Mouse (Mus musculus): ENCODE measurements at regions not wholly inside any gene's neighbourhood (a gene's known extent, or its start where the extent isn't known, plus 50 kb on each side); places are given as distances from the start of the nearest gene placed in this dataset. TPM values are rescaled to one million over a fixed set of nuclear protein-coding genes. Genes with fewer than 3 reads are reported as not detected.

DNA sequence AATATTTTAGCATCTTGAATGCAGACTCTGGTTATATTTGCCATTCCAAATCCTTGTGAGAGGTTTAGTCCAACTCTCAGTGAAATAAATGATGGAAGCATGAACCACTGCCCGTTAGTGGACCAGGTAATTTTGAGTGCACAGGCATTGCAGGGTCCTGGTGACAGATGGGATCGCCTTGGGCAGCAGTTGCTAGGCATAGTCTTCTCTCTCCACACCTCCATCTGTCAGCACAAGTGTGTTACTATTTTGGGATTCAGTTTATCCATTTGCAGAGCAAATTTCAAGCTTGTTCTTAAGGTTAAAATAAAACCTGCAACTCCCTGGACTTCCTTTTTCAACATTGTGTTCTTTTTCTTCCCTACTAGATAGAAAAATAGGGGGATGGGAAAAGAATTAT, 97.4 kb upstream of the Sphkap start:
- H3K9me3 ChIP-seq (replicated peaks; ENCODE audit: control insufficient read depth, low read length) = no peaks in the 10 kb centered on the region
- H3K27ac ChIP-seq (ENCODE audit: low read depth) = no peak overlapping the region
- no peak overlapping the region for H3K4me3 ChIP-seq (ENCODE audit: low read depth, low read length)
- TF ChIP-seq CTCF (IDR thresholded peaks at IDR 0.05; ENCODE audit: low read depth) = no peak
- no peak for TF ChIP-seq EP300 (IDR thresholded peaks at IDR 0.05; ENCODE audit: low read depth)
- H3K36me3 ChIP-seq (replicated peaks; ENCODE audit: control insufficient read depth, insufficient read depth, low read length) = no peaks in the 10 kb centered on the region
- WGBS = 29% methylated on average over 2 of the region's 2 CpGs
- no peaks in the 10 kb centered on the region for H3K27me3 ChIP-seq (ENCODE audit: control insufficient read depth, insufficient read depth, low read length)
- H3K4me1 ChIP-seq (ENCODE audit: control insufficient read depth, insufficient read depth) = no peaks in the 10 kb centered on the region
- no peak overlapping the region for H3K4me2 ChIP-seq (ENCODE audit: low read depth, low read length)
- ATAC-seq (ENCODE audit: insufficient read depth, low read depth) (no peak), DNase-seq (ENCODE audit: low spot score) (peak; percentile 63)
- H3K9ac ChIP-seq (replicated peaks; ENCODE audit: low read depth, low read length) = no peak overlapping the region

DNA sequence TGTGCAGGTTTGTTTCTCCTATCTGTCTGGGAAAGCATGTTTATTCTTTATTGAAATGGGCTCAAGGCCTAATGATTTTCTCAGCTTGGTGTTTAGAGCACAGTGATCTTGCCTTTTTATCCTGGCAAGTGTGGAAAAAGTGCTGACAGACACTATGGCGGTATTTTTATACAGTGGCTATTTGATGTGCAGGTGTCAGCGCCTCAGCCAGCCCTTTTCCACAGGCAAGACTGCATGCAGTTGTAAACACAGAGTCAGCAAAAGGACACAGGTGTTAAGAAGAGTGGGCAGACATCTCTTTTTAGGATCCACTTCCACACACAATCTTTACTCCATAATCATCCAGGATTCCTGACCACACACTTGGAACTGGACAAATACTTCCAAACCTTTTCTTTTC, 88.9 kb upstream of the Sphkap start:
- Histone ChIP-seq H3K9me3 (replicated peaks; ENCODE audit: control insufficient read depth, low read length) (no peaks in the 10 kb centered on the region), H3K27ac (ENCODE audit: low read depth) (no peak overlapping the region), H3K4me3 (ENCODE audit: low read depth, low read length) (no peak overlapping the region), H3K27me3 (ENCODE audit: control insufficient read depth, insufficient read depth, low read length) (no peaks in the 10 kb centered on the region), H3K4me2 (ENCODE audit: low read depth, low read length) (no peak overlapping the region), H3K4me1 (ENCODE audit: control insufficient read depth, insufficient read depth) (no peaks in the 10 kb centered on the region; the same call in 1 of the 2 replicates), H3K36me3 (replicated peaks; ENCODE audit: control insufficient read depth, insufficient read depth, low read length) (no peaks in the 10 kb centered on the region), H3K9ac (replicated peaks; ENCODE audit: low read depth, low read length) (no peak overlapping the region)
- WGBS = 32% methylated on average over 2 of the region's 2 CpGs
- ATAC-seq (ENCODE audit: insufficient read depth, low read depth) = no peak
- no peak for TF ChIP-seq CTCF (IDR thresholded peaks at IDR 0.05; ENCODE audit: low read depth)
- TF ChIP-seq EP300 (IDR thresholded peaks at IDR 0.05; ENCODE audit: low read depth) = no peak
- no peak for DNase-seq (ENCODE audit: low spot score)

DNA sequence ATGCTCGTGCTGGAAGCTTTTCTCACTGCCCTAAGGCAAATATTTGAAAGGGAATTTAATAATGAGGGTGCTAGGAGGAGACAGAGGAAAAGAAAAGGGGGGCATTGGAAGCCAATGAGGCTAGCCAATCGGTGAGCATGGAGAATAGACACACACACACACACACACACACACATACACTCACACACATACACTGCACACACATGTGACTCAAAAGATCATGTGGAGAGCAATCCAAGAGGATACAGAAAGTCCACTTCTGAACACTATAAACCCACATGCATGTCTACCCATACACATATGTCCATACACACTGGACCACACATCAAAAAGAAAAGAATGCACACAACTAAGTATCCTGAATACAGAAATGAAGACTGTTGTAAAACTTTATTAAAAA, 88.4 kb upstream of the Sphkap start:
- Histone ChIP-seq H3K4me3 (ENCODE audit: low read depth, low read length) (no peak overlapping the region), H3K27me3 (ENCODE audit: control insufficient read depth, insufficient read depth, low read length) (no peaks in the 10 kb centered on the region), H3K36me3 (replicated peaks; ENCODE audit: control insufficient read depth, insufficient read depth, low read length) (no peaks in the 10 kb centered on the region), H3K4me1 (ENCODE audit: control insufficient read depth, insufficient read depth) (no peaks in the 10 kb centered on the region; the same call in 1 of the 2 replicates), H3K27ac (ENCODE audit: low read depth) (no peak overlapping the region), H3K4me2 (ENCODE audit: low read depth, low read length) (no peak overlapping the region), H3K9ac (replicated peaks; ENCODE audit: low read depth, low read length) (no peak overlapping the region), H3K9me3 (replicated peaks; ENCODE audit: control insufficient read depth, low read length) (no peaks in the 10 kb centered on the region)
- no peak for ATAC-seq (ENCODE audit: insufficient read depth, low read depth)
- WGBS = 46% methylated on average over 2 of the region's 2 CpGs
- no peak for DNase-seq (ENCODE audit: low spot score)
- TF ChIP-seq EP300 (IDR thresholded peaks at IDR 0.05; ENCODE audit: low read depth) (no peak), CTCF (IDR thresholded peaks at IDR 0.05; ENCODE audit: low read depth) (no peak)

DNA sequence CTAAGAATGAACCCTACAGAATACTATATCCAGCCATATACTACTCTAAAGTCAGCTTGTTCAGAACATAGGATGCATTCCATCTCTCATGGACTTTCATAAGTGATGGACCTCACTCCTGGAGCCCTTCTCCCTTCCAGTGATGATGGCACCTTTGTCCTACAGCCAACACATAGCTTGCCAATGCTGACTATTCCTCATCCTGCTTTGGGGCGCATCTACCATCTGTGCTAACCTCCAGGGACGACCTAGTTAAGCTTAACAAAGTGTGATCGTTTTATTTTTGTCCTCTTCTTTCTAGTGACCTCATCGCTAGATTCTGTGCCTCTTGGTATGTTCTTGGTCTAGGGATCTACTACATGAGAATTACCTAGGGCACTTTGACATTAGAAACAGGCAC, 87.0 kb upstream of the Sphkap start:
- Histone ChIP-seq H3K4me3 (ENCODE audit: low read depth, low read length) (no peak overlapping the region), H3K4me1 (ENCODE audit: control insufficient read depth, insufficient read depth) (no peaks in the 10 kb centered on the region; the same call in 1 of the 2 replicates), H3K9ac (replicated peaks; ENCODE audit: low read depth, low read length) (no peak overlapping the region), H3K4me2 (ENCODE audit: low read depth, low read length) (no peak overlapping the region), H3K9me3 (replicated peaks; ENCODE audit: control insufficient read depth, low read length) (no peaks in the 10 kb centered on the region), H3K36me3 (replicated peaks; ENCODE audit: control insufficient read depth, insufficient read depth, low read length) (no peaks in the 10 kb centered on the region), H3K27ac (ENCODE audit: low read depth) (no peak overlapping the region), H3K27me3 (ENCODE audit: control insufficient read depth, insufficient read depth, low read length) (no peaks in the 10 kb centered on the region)
- ATAC-seq (ENCODE audit: insufficient read depth, low read depth) (no peak), DNase-seq (ENCODE audit: low spot score) (no peak)
- WGBS = 76% methylated on average over 4 of the region's 4 CpGs
- TF ChIP-seq CTCF (IDR thresholded peaks at IDR 0.05; ENCODE audit: low read depth) (no peak), EP300 (IDR thresholded peaks at IDR 0.05; ENCODE audit: low read depth) (no peak)

DNA sequence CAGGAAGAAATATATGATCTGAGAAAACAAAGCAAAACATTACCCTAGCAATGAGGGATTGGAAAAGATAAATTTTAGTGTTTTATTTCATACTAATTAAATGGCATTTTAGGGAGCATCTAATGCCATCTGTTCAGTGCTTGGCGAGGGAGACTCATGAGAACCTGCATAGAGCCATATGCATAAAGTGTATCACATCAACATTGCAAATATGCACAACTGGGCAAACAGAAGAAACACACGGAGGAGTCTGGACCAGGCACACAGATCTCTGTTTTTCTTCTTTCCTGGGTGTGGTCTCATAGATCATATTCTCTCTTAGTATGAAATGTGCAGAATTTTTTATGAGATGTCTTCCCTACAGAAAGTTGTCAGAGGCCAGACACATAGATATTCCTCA, 71.1 kb upstream of the Sphkap start:
- Histone ChIP-seq H3K4me2 (ENCODE audit: low read depth, low read length) (no peak overlapping the region), H3K27ac (ENCODE audit: low read depth) (no peak overlapping the region), H3K27me3 (ENCODE audit: control insufficient read depth, insufficient read depth, low read length) (no peaks in the 10 kb centered on the region), H3K4me1 (ENCODE audit: control insufficient read depth, insufficient read depth) (no peaks in the 10 kb centered on the region), H3K36me3 (replicated peaks; ENCODE audit: control insufficient read depth, insufficient read depth, low read length) (no peaks in the 10 kb centered on the region), H3K9ac (replicated peaks; ENCODE audit: low read depth, low read length) (no peak overlapping the region), H3K4me3 (ENCODE audit: low read depth, low read length) (no peak overlapping the region), H3K9me3 (replicated peaks; ENCODE audit: control insufficient read depth, low read length) (no peaks in the 10 kb centered on the region)
- DNase-seq (ENCODE audit: low spot score) (no peak), ATAC-seq (ENCODE audit: insufficient read depth, low read depth) (no peak)
- WGBS = 80% methylated on average over 2 of the region's 2 CpGs
- TF ChIP-seq CTCF (IDR thresholded peaks at IDR 0.05; ENCODE audit: low read depth) (no peak), EP300 (IDR thresholded peaks at IDR 0.05; ENCODE audit: low read depth) (no peak)

Small RNA genes lying in the stretch of these regions (microRNA-seq; reads per million reads assigned to microRNA genes)
- gene Gm25754 = not detected

All from heart, postnatal 0 days (tissue).